Mouse (Mus musculus) cortical plate, adult 2 months (tissue): ENCODE data around the gene Eml6. TPM values are rescaled to one million over a fixed set of nuclear protein-coding genes. Genes with fewer than 3 reads are reported as not detected.
"Not testable (repeated sequence)": the region's sequence is repeated elsewhere in the genome, so short reads cannot be mapped to it uniquely, and the experiment has no call there.

Source experiments
- H3K27ac ChIP-seq: fragments of 200-500 bp; 2 replicates; pipeline ENCODE4 v1.5.1; 2012; ENCODE audit warnings: low read length, control low read depth, inconsistent platforms; ENCODE audit not compliant: insufficient read depth
- H3K4me1 ChIP-seq: fragments of 200-500 bp; 2 replicates; pipeline ENCODE4 v1.6.1; 2011; ENCODE audit warnings: low read length; ENCODE audit not compliant: control insufficient read depth, insufficient read depth
- H3K4me3 ChIP-seq: fragments of 200-500 bp; 2 replicates; pipeline ENCODE4 v1.5.1; 2011; ENCODE audit warnings: mild to moderate bottlenecking, low read length, control low read depth; ENCODE audit not compliant: insufficient read depth
- CTCF ChIP-seq: fragments of 200-500 bp; IDR thresholded peaks from 2 replicates; pipeline ENCODE4 v1.5.1; 2011; ENCODE audit warnings: mild to moderate bottlenecking, control low read depth, low read length; ENCODE audit not compliant: insufficient read depth; ENCODE audit errors: extremely low read depth
- POLR2A ChIP-seq: fragments of 200-500 bp; IDR thresholded peaks from 2 replicates; pipeline ENCODE4 v1.6.1; 2011; ENCODE audit warnings: mild to moderate bottlenecking, low read length, control low read depth; ENCODE audit not compliant: insufficient read depth; ENCODE audit errors: extremely low read depth
- polyA plus RNA-seq: library from polyadenylated mRNA; depleted of rRNA; stranded (reverse); fragments of >200 nt; gene quantifications from 2 replicates; pipeline ENCODE4 v1.2.3, GENCODE M21; 2012

Eml6 gene
- polyA plus RNA-seq, 1 experiment = 26.0 TPM

DNA sequence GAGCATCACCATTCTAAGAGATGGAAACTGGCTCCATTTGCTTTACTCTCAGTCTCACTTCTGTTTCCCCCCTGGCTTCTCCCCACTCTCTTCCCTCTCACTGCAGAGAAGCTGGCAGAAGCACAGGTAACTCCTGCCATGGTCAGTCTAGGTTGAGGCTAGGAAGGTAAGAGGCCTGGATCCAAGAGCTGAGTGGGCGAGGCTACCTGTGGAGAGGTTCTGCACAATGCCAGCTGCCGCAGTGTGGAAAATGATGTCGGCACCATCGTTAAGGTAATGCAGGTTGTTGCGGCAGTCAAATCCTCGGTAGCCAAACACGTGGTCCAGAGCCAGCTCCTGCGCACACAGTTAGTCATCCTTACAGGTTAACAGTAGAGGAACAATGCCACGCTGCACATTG is 264.4 kb downstream of the Eml6 start:
- TF ChIP-seq CTCF = no peak
- peaks cover 7% of the 10 kb centered on the region for H3K4me1 ChIP-seq

GRCm38 (mm10) chr11:29758617-29759016 is 267.2 kb downstream of the Eml6 start:
- TF ChIP-seq CTCF (no peak), POLR2A (no peak)
- H3K4me1 ChIP-seq = peaks cover 2% of the 10 kb centered on the region; the same call in 1 of the 2 replicates
- no peak overlapping the region for H3K4me3 ChIP-seq
- no peak overlapping the region for H3K27ac ChIP-seq

More for the DNA sequence above, 264.4 kb downstream of the Eml6 start:
- H3K4me3 ChIP-seq = no peak overlapping the region
- no peak overlapping the region for H3K27ac ChIP-seq

DNA sequence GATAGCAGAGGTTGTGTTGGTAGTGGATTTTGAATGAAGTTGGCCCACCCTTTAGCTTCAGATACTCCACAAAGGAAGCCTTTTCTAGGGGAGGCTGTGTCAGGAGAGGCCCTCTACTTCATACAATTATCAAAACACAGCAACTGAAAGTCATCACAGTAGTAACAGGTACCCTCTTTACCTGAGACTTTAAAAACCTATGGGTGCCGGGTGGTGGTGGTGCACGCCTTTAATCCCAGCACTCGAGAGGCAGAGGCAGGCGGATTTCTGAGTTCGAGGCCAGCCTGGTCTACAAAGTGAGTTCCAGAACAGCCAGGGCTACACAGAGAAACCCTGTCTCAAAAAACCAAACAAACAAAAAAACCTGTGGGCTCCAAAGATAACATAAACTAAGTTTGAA is 269.8 kb downstream of the Eml6 start:
- H3K4me3 ChIP-seq, H3K27ac ChIP-seq: not testable (repeated sequence)

DNA sequence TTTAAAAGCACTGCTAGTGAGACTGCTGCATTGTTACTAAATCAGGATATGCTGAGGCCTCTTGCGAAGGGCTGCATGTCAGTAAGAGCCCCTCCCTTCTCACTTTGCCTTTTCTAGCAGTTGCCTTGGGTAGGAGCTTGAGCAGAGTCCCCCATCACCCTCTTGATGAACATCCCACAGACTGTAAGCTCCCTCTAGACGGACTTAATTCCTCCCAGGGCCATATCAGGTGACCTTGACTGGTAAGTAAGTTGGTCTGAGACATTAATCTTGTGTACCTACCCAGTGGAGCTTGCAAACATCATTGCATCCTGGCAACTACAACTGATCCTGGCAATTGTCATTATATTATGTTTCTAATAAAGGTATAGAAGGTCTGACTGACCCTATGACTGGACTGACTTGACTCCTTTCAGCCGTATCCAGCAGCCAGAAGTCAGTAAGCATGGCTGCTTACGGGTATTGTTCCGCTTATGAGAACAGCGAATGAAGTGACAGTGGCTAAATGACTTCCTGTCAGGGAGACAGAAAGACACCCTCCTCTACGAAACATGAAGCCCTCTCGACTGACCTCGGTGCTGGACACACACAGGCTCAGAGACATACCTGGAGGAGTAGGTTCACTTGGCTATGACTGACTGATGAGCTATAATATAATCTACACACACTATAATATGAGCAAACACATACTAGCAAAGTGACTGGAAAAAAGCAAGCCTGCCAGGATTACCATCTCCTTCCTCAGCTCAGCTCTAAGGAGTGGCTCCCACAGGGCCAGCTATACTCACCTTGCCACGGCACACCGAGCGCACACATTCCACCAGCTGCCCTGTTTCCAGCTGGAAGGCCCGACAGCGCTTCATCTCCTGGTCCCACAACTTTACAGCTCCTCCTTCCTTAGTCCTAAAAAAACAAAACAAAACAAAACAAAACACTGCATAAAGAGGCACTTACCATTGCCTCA is 273.9 kb downstream of the Eml6 start:
- H3K4me3 ChIP-seq = no peak overlapping the region
- H3K4me1 ChIP-seq = peaks cover 6% of the 10 kb centered on the region
- TF ChIP-seq POLR2A (no peak), CTCF (no peak)
- no peak overlapping the region for H3K27ac ChIP-seq

More for the DNA sequence above, 269.8 kb downstream of the Eml6 start:
- H3K4me1 ChIP-seq = not testable (repeated sequence)

DNA sequence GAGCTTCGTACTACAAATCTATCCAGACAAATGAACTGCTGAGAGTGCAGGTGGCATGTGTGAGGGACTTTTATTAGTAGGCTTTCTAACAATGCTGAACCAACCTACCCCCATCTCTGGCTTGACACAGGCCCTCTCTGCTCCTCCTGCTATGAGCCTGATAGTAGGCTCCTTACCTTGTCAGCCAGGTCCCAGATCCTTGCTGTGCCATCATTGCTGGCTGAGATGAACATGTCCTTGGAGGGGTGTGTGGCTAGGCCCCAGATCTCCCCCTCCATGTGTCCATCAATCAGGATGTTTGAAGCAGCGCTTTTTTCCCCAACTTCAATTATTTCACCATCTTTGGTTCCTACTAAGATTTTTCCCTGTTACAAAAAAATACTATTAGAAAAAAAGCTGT is 274.8 kb downstream of the Eml6 start:
- Histone ChIP-seq H3K4me3 (no peak overlapping the region), H3K4me1 (peaks cover 6% of the 10 kb centered on the region), H3K27ac (no peak overlapping the region; the same call in 1 of the 2 replicates)
- TF ChIP-seq POLR2A (no peak), CTCF (no peak)

DNA sequence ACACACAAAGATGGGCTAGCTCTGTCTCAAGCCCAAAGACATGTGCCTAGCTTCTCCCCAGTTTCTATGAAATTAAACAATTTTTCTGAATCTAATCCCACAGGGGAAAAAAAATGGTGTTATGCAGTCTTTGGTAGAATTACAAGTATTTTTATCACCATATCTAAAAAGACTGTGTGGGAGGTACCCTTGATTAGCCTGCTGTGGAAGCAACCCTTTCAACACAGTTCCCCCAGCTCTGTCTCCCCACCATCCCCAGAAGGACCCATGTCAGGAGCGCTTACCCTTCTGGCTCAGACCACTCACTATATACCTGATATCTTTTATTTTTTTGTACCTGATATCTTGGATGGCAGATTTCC is 276.4 kb downstream of the Eml6 start:
- Histone ChIP-seq H3K4me1 (peaks cover 6% of the 10 kb centered on the region), H3K27ac (peak overlapping the region; percentile 92), H3K4me3 (no peak overlapping the region)
- no peak for TF ChIP-seq CTCF
- no peak for TF ChIP-seq POLR2A

DNA sequence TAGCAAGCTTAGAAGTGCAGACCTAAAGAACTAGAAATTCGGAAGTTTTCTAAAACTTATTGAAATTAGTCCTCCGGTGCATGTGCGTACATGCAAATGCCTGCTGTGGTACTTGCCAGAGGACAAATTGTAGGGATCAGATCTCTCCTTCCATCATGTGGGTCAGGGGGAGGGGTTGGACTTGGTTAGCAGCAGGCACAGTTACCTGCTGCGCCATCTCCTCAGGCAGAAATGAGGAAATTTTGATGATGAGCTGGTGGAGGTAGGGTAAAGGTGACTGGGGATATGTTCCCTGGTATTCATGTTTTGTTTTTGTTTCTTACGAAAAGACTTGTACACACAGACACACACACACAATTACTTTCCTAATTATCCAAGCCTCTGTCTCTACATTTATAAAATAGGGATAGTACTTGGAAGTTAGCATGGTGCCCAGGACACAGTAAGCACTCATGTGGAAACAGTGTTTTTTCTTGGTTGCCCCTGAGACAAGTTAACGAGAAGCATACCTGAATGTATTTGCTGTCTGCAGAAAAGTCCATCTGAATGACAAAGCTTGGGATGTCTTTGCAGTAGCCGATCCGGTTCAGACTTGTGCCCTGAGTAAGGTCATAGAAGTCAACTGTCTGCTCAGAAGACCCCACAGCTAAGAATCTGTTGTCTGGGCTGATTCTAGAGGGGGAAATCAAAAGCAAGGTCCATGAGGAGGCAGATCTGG is 276.9 kb downstream of the Eml6 start:
- Histone ChIP-seq H3K27ac (peak overlapping the region; percentile 92), H3K4me3 (no peak overlapping the region), H3K4me1 (peaks cover 6% of the 10 kb centered on the region)
- no peak for TF ChIP-seq CTCF
- no peak for TF ChIP-seq POLR2A

- no peak for TF ChIP-seq POLR2A
- no peak for TF ChIP-seq CTCF
- no peak overlapping the region for H3K4me3 ChIP-seq
- peak overlapping the region; percentile 40; the same call in 1 of the 2 replicates for H3K27ac ChIP-seq
- peaks cover 6% of the 10 kb centered on the region for H3K4me1 ChIP-seq
These were observed 278.0 kb downstream of the Eml6 start for GRCm38 (mm10) chr11:29747881-29748280.

DNA sequence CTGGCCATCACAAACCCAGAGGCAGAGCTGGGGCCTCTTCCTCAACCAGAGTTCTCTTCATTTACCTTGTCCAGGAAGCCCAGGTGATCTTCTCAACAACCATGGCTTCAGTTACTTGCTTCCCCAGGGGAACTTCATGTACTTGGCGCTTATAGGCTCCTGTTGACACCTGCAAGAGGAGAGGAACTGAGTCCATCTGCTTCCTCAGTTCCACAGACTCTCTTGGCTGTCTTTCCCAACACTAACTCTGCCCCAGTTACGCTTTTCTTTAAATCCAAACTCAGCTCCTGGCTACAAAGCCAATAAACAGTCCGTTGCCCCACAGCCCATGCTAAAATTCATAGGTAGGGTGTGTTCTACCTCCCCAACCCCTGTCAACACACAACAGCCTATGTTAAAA is 278.5 kb downstream of the Eml6 start:
- no peak overlapping the region for H3K4me3 ChIP-seq
- H3K27ac ChIP-seq = peak overlapping the region; percentile 40; the same call in 1 of the 2 replicates
- peaks cover 6% of the 10 kb centered on the region for H3K4me1 ChIP-seq
- TF ChIP-seq POLR2A (no peak), CTCF (no peak)

GRCm38 (mm10) chr11:29746203-29746602 is 279.6 kb downstream of the Eml6 start:
- Histone ChIP-seq H3K27ac (no peak overlapping the region), H3K4me3 (no peak overlapping the region), H3K4me1 (peaks cover 6% of the 10 kb centered on the region)
- TF ChIP-seq POLR2A (no peak), CTCF (no peak)
